Mouse (Mus musculus) cerebellum, adult 11-12 months (tissue): ENCODE results near the gene Smarcd2.

Source experiments
- DNase-seq: peaks from one replicate; pipeline ENCODE4 v3.0.0; 2022

The Smarcd2 gene

DNA sequence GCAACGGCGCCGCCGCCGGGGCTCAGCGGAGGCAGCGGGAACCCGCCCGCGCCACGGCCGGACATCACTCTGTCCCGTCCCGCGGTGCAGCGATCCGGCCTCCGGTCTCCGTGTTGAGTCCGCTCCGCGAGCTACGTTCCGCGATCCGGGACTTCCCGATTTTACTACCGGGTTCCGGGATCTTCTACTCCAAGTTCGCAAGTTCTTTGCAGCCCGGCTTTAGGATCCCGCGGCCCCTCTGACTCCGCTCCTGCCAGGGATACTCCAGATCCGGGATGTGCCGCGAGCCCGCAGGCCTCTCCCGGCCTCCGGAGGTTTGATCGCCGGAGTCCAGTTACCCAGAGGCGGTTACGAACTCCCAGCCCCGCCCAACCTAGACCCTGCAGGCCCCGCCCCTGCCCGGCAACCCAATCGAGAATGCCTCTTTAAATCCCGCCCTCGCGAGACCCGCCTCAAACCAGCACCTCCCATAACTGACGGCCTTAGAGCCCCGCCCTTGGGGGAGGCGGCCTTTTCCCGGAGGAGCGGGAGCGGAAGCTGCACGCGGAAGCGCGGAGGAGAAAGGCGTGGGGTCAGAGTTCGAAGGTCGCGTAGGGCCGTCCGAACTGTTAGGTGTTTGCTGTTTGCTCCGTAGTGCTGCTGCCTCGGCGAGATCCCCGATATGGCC lies at the start of gene Smarcd2:
Gene Smarcd2, minus strand, starts transcription at position 329 of the 667 bp plus-strand sequence.
- peak; percentile 100 for DNase-seq

DNA sequence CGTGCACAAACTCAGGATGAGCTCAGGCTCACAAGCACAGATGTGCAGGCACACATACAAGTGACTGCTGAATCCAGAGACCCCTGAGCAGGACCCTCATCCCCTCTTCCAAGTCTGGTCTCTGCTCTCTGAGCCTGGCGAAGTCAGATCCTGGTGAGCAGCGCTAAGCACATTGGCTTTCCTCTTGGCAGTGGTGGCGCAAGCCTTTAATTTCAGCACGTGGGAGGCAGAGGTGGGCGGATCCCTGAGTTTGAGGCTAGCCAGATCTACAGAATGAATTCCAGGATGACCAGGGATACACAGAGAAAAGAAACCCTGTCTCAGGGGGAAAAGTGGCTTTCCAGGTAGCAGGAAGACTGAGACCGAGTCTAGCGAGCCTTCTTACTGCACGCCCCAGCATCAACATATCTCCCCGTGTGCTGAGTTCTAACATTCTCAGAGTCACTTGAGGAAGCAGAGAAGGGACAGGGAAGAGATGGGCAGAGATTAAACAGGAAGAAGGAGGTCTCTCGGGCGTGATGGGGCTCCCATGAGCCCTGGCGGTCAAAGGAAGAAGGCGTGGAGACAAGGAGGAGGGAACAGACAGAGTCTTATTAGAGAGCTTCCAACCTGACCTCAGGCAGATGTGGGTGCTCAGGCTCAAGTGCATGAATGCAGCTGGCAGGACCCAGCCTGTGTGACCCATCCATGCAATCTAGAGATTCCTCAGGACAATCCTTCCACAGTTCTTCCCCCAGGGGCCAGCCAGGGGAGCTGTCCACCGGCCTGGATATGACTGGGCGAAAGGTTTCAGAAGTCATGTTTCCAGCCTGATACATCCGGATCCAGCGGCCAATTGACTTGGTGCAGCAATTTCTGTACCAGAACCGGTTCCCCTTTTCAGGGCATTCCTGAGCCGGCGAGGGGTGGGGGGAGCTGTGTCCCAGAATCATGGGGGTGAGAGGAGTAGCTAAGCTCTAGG lies 45.9 kb upstream of the Smarcd2 start:
- DNase-seq: no peak

DNA sequence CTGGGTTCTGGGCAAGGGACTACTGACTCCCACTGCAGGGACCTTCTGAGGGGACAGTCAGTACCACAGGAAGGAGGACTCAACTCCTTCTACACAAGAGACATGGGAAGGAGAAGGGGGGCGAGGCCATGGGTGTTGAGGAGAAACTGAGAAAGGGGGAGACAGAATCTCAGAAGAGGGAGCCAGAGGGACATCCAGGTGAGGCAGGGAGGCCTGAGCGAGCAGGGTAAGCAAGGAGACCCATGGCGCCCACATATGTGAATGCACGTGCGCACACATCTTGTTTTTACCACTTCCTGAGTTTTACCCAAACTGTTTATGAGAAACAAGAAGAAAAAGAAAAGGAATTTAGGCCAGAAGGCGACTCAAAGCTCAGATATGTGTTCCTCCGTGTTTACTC lies 45.0 kb upstream of the Smarcd2 start:
- DNase-seq: no peak

DNA sequence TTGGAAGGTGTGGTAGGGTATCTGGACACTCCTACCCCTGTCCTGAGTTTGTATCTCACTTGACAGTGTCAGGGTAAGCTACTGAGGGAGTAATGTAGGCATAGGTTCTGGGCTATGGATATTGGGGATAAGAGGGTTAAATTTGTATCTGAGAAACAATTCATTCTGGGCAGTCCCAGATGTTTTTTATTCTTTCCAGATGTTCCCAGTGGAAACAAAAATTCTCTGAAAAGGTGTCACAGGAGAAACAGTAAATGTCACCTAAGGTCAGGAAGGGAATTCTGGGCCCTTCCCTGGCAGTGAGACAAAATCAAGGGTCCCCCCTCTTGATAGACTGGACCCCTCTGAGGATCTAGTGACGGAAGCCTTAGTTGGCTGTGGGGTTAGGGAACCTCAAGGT lies 43.6 kb upstream of the Smarcd2 start:
- no peak for DNase-seq

DNA sequence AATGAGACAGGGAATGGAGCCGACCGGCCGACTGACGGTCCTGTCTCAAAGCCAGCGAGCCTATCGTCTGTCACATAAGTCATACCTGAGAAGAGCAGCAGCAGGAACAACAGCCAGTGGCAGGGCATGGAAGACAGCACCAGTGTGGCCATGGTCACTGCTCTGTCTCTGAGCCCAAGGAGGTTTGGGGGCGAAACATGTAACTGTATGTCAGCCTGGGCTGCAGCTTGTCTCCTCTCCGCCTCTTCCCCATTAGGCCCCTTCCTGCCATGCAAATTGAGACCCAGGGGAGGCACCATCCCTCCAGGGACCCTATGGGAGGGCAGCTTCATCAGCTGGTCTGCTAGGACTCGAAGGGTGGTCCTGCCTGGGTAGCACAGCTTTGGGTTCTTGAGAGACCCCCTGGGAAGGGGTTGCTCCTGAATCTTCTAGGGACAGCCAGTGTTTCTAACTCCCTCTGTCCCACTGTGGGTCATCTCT lies 41.6 kb upstream of the Smarcd2 start, which contains the start of gene Cd79b:
Gene Cd79b, minus strand, starts transcription at position 430 of the 480 bp plus-strand sequence.
- no peak for DNase-seq

DNA sequence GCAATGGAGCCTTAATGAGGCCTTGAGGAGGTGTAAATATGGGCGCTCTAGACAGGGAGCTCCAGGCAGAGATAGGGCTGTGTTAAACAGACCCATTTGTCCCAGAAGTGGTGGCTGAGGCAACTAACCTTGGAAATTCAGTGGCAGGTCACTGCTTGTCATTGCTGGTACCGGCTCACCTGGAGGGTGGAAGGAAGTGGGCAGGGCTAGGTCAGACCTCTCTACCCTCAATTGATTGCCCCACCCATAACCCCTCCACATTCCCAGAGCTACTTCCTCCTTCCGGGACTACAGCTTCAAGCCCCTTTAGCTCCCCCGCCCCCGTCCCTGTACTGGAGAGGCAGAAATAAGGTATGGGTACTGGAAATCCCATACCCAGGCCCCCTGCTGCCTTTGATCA lies 40.8 kb upstream of the Smarcd2 start:
- no peak for DNase-seq

DNA sequence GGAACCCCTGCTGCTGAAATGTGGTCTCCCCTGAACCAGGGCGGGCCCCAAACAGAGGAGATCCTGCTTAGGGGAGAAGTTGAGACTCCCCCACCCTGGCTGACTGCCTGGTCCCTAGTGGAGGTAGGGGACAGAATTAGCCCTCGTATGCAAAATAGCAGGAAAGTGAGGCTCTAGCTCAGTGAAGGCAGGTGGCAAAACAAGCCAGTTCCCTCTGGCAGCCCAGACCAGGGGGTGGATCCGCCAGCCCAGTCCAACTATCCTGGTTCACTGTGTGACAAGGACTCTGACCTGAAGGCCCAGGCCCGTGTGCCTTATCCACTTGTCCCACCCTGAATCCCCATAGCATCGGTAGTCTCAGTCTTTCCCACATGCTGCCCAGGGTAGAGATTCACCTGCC lies 37.4 kb upstream of the Smarcd2 start:
- no peak for DNase-seq

DNA sequence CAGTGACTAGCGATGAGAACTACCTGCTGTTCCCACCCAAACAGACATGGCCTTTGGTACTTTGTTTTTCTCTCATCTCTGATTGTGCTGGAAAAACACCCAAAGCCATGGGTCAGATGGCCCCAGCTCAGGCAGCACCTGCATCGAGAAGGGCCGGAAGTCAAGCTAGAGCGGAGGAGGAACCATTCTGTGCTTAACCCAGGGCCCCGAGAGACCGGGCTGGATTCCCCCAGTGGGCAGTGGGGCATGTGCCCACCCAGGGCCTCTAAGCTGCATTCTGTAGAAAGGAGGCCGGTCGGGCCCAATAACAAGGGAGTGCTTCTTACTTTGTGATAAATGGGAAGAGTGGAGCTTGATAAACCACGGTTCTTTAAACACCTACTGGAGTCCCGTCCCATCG lies 35.4 kb upstream of the Smarcd2 start:
- DNase-seq: no peak

DNA sequence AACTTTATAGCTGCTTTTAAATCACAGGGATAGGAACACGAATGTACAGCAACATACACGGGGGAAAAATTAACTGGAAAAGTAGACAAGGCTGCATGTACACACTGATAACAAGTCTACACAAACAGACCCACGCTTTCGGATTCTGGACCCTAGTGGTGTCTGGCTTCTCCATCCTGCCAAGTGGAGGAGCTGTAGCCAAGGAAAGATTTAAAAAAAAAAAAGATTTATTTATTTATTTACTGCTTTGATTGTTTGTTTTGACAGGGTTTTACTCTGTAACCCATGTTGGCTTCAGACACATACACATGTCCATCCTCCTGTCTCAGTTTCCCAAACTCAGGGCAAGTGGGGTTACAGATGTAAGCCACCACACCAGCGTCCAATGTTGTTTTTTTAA lies 34.7 kb upstream of the Smarcd2 start:
- no peak for DNase-seq

DNA sequence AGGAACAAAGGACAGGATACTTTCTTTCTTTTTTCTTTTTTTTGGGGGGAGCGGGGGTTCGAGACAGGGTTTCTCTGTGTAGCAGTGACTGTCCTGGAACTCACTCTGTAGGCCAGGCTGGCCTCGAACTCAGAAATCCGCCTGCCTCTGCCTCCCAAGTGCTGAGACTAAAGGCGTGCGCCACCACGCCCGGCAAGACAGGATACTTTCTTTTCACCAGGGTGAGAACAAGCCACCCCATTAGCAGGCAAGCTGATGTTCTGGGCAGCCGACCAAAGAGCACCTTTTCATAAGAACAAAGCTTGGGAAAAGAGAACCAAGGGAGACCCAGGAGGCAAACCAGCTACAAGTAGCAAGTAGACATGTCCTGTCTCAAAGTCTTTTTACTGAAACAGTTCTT lies 34.0 kb upstream of the Smarcd2 start:
- DNase-seq: no peak

DNA sequence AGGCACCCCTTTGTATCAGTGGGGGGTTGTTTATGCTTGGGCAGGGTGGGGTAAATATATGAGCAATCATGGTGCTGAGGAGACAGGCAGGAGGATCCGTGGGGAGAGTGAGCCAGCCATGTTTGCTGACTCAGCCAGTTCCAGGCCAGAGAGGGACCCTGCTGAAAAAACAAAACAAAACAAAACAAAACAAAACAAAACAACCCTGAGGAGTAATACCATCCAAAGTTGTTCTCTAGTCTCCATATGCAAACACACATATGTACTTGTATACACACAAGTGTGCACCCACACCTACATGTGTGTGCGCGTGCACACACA lies 33.3 kb upstream of the Smarcd2 start:
- DNase-seq: no peak

DNA sequence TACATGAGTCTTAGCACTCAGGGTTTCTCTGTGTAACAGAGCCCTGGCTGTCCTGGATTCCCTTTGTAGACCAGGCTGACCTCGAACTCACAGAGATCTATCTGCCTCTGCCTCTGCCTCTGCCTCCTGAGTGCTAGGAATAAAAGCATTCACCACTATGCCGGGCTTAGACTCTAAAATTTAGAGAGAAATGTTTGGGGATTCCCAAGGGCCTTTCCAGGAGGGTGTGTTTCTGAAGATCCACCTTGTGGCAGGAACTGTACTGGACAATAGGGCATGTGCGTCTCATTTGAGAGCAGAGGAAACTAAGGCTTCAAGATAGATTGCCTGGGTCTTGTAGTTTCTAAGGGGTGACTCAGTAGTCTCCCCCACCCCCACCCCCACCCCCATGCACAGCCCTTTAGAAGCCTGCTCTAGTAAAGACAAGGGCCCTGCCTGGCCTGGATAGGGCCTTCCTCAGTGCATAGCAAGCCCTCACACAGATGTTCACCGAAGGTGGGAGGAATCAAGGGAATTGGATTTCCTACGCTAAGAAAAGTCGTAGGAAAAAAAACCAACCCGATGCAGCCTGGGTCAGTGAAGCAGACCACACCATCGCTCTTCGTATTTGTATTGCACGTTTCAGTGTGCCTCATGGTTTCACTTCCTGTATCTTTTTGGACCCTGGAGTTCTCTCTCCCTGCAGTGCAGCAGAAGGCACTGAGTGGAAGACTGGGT lies 32.7 kb upstream of the Smarcd2 start:
- DNase-seq: no peak

DNA sequence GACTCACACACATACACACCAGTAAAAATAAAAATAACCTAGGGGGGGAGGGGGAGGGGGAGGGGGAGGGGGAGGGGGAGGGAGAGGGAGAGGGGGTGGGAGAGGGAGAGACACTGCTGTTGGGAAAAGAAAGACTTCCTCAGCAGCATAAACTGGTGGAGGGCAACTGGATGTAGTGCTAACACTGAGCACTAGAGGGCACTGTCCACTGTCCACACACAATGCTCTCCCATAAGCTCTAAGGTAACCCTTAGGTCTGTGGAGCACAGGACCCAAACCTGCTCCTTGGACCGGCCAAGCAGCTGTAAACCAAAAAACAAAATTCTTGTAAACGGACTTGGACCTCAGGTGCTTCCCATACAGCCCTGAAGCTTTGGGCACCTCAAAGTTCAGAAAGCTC lies 29.9 kb upstream of the Smarcd2 start:
- no peak for DNase-seq

DNA sequence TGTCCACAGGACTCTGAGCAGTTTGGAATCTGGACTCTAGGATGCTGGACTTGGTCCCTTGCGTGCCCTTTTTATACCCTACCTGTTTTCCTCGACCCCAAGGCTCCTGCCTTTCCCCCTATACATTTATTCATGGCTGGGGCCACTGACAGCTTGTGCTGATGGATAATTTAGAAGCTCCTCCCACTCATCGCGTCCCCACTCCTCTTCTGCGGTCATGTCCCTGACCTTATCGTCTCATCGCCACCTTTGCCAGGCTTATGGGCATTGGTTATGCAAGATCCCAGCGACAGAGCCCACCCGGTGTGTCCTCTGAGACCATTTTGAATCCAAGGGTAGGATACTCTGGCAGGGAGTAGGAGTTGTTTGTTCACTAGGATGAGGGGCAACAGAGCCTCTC lies 29.0 kb upstream of the Smarcd2 start, which contains the start of gene Gh:
Gene Gh, minus strand, starts transcription at position 101 of the 400 bp plus-strand sequence.
- no peak for DNase-seq

DNA sequence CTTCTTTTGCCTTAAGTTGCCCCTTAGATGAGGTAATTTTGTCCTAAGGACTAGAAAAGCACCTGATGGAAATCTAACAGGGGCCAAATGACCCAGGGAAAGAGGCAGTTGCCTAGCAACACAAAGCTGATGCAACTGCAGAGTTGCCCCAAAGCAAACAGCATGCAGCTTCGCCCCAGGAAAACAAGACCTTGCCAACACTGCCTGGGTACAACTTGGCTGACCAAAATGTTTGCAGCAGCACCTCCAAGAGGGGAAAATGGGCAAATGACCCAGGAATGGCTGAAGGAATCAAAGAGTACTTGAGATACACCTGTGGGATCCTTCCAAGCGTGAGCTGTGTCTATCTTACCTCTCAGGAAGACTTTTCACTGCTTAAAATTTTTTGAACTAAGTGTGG lies 19.1 kb upstream of the Smarcd2 start:
- DNase-seq: peak; percentile 91

DNA sequence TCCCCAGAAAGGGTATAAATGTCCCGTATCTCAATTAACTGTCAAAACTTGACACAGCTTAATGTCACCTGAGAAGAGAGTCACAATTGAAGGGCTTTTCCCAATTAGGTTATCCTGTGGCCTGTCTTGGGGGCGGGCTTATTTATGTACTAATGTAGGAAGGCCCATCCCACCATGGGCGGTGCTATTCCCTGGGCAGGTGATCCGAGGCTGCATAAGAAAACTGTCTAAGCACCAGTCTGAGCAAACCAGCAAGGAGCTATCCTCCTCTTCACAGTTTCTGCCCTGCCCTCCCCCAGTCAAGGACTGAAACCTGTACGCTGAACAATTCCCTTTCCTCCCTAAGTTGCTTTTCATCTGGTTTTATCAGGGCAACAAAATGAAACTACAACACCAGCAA lies 17.6 kb upstream of the Smarcd2 start:
- peak; percentile 56 for DNase-seq

DNA sequence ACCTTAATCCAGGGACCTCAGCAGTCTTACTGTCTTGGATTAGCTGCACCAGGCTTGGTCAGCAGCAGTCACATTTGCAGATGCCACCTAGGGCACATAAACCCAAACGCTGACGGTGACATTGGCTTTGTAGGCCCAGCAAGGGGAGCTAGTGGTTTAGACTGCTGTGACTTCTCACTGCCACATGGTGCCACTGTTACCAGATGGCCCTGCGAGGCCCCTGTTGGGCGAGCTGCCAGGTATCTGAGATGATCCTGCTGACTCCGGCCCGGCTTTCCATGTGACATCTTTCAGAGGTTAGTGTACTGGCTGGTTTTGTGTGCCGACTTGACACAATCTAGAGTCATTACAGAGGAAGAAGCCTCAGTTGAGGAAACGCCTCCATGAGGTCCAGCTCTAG lies 16.6 kb upstream of the Smarcd2 start:
- DNase-seq: peak; percentile 94

DNA sequence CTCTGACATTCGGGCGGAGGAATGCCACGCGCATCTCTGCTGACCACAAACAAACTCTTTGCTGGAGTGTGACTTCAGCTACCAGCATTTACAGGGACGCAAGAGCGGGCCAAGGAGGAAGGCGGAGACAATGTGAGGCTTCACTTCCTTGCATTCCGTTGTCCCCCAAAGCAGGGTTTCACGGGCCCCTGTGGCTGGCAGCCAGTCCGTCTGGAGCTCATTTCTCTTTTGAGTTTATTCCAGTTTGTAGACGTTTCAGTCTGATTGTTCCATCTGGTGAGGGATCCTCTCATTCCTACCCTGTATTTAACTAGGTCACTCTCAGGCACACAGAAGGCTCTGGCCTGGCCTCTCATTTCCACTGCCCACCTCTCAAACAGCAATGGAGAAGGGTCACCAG lies 14.2 kb upstream of the Smarcd2 start:
- peak; percentile 89 for DNase-seq

DNA sequence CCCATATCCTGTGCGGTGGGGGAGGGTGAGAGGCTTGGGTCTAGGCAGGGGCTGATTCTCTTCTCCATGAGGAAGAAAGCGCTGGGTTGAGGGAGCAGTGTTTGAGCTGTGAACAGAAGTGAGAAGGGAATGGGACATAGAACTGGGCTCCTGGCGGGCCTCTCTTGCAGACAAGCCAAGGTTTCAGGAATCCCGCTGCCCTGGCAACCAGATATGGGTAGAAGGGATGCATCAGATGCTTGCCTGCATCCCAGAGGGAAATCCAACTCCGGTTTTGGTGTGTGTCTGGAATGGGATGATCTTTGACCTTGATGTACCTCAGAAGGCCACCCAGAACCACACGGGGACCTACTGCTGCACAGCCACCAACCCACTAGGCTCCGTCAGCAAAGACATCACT lies 13.4 kb upstream of the Smarcd2 start:
- DNase-seq: peak; percentile 66

DNA sequence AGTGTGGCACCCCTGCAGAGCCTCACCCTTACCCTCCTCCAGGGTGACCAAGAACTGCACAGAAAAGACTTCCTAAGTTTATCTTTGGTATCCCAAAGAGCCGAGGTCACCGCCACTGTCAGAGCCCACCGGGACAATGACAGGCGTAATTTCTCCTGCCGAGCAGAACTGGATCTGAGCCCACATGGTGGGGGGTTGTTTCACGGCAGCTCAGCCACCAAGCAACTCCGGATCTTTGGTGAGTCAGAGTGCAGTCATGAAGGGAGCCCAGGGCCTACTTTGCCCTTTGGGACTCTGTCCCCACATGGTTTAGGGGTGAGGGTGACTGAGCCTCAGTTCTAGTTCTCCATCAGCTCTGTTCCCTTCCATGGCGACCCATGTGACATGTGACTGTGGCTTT lies 11.4 kb upstream of the Smarcd2 start:
- peak; percentile 50 for DNase-seq

DNA sequence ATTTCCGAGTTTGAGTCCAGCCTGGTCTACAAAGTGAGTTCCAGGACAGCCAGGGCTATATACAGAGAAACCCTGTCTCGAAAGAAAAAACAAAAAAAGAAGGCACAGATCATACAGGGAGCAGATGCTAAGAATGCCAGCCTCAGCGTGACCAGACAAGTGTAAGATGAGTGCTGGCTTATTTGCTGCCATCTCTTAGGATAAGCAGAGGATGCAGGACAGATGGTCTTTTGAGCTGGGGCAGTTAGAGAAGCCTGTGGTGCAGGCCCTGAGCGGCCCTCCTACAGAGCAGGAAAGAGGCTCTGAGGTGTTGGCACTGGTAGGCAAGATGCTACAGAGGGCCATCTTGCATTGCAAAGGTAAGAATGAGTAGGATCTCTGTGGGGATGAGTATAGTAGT lies 10.6 kb upstream of the Smarcd2 start:
- DNase-seq: peak; percentile 71

DNA sequence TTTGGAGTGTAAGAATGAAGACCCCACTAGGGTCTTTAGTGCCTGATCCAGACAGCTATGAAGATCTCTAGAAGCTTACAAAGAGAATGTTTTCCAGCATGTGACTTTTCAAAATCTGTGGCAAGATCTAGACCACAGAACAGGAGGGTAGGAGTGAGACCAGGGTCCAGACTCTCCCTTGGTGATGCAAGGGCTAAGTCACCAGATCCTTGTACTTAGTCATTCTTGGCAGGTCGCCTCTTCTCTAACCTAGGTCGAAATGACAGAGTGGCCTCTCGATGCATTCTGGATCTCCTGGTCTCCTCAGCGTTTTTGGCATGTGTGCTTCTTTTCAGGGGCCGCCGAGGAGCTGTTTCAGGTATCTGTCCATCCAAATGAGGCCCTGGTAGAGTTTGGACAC lies 9.7 kb upstream of the Smarcd2 start:
- DNase-seq: peak; percentile 38

DNA sequence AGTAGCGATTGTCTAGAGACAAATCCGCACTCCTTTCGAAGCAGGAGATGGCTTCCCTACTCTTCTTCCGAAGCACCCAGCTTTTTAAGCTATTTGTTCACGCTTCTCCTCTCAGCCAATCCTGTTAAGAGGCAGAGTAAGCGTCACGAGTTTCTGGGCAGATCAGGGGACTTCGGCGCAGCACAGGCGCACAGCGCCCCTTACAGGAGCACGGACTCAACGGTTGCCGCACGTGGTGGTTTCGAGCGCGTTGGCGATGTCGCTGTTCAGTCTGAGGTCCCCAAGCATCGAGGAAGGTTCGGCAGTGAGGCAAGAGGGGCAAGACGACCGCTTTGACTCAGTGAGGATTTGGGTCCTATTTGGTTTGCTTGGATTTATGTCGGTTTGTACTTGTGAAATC lies 3.7 kb upstream of the Smarcd2 start, which contains the start of gene Tcam1:
Gene Tcam1, plus strand, starts transcription at position 219 of the 400 bp plus-strand sequence.
- DNase-seq: peak; percentile 91
